Mouse (Mus musculus): ENCODE measurements around the gene Fmo3. TPM values are rescaled to one million over a fixed set of nuclear protein-coding genes. Genes with fewer than 3 reads are reported as not detected.

Fmo3 gene
- polyA plus RNA-seq, 1 experiment = not detected

- TF ChIP-seq POLR2A (IDR thresholded peaks at IDR 0.05; ENCODE audit: borderline replicate concordance, extremely low read depth, insufficient read depth, insufficient read length, poor library complexity, severe bottlenecking) (no peak), CTCF (IDR thresholded peaks at IDR 0.05; ENCODE audit: borderline replicate concordance, extremely low read depth, insufficient read depth, insufficient read length) (no peak)
- no peak for DNase-seq (ENCODE audit: low read depth)
These were observed 55.2 kb downstream of the Fmo3 start for GRCm38 (mm10) chr1:162929146-162929545.

- no peak for TF ChIP-seq POLR2A (IDR thresholded peaks at IDR 0.05; ENCODE audit: borderline replicate concordance, extremely low read depth, insufficient read depth, insufficient read length, poor library complexity, severe bottlenecking)
- no peak for TF ChIP-seq CTCF (IDR thresholded peaks at IDR 0.05; ENCODE audit: borderline replicate concordance, extremely low read depth, insufficient read depth, insufficient read length)
- DNase-seq (ENCODE audit: low read depth) = no peak
These were observed 59.2 kb downstream of the Fmo3 start for GRCm38 (mm10) chr1:162925121-162925520.

- no peak for DNase-seq (ENCODE audit: low read depth)
- TF ChIP-seq CTCF (IDR thresholded peaks at IDR 0.05; ENCODE audit: borderline replicate concordance, extremely low read depth, insufficient read depth, insufficient read length) (no peak), POLR2A (IDR thresholded peaks at IDR 0.05; ENCODE audit: borderline replicate concordance, extremely low read depth, insufficient read depth, insufficient read length, poor library complexity, severe bottlenecking) (no peak)
These were observed 67.7 kb downstream of the Fmo3 start for GRCm38 (mm10) chr1:162916661-162917060.

- no peak for DNase-seq (ENCODE audit: low read depth)
- TF ChIP-seq CTCF (IDR thresholded peaks at IDR 0.05; ENCODE audit: borderline replicate concordance, extremely low read depth, insufficient read depth, insufficient read length) (no peak), POLR2A (IDR thresholded peaks at IDR 0.05; ENCODE audit: borderline replicate concordance, extremely low read depth, insufficient read depth, insufficient read length, poor library complexity, severe bottlenecking) (no peak)
These were observed 69.3 kb downstream of the Fmo3 start for GRCm38 (mm10) chr1:162914932-162915556.

GRCm38 (mm10) chr1:162912085-162912484 lies 72.2 kb downstream of the Fmo3 start:
- TF ChIP-seq POLR2A (IDR thresholded peaks at IDR 0.05; ENCODE audit: borderline replicate concordance, extremely low read depth, insufficient read depth, insufficient read length, poor library complexity, severe bottlenecking) (no peak), CTCF (IDR thresholded peaks at IDR 0.05; ENCODE audit: borderline replicate concordance, extremely low read depth, insufficient read depth, insufficient read length) (no peak)
- DNase-seq (ENCODE audit: low read depth) = no peak

Other genes starting within 250 kb of the Fmo3 start
- gene Prrc2c, start 244.0 kb downstream of the Fmo3 start, polyA plus RNA-seq (2012; rRNA removed) = 31.1 and 73.6 TPM in 2 replicates
- gene Fmo4, start 170.6 kb downstream of the Fmo3 start, polyA plus RNA-seq (2012; rRNA removed) = 0.55 and 0.79 TPM in 2 replicates
- gene Fmo1, start 117.9 kb downstream of the Fmo3 start, polyA plus RNA-seq (2012; rRNA removed) = 25.5 and 38.2 TPM in 2 replicates
- 0.14 and 0.34 TPM in 2 replicates for gene Fmo2, start 85.8 kb downstream of the Fmo3 start, polyA plus RNA-seq (2012; rRNA removed)
- not detected in 2 replicates for gene Fmo6, start 47.0 kb downstream of the Fmo3 start, polyA plus RNA-seq (2012; rRNA removed)
- not detected in 2 replicates for gene Mroh9, start 101.1 kb upstream of the Fmo3 start, polyA plus RNA-seq (2012; rRNA removed)

Measured in brain, embryonic 14.5 days (tissue).